ENCODE assay signal across 24 mouse cellular contexts in the genomic region with DNA sequence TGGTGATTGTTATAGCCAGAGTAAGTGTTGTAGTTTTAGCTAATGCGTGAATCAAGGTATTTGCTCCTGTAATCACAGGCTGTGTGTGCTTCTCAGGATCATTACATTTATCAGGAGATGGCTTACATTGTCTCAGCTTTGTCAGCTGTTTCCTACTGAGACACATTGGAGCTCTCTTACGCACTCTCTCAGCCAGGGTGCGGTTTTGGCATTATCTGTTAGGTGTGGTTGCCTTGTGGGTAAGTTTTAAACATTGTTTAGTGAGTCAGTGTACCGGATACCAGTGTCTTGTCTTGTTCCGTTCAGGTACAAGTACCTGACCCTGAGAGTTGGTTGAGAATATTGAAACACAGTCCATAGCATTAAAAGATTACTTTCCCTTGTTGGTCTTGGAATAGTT.
"Had no signal": no experiment of that assay in that cellular context is flagged by ENCODE, and none has a peak within 500 bp of the region (broad histone marks: within the 10 kb centered on the region; RNA-seq: fewer than 3 reads in every experiment).

No protein-coding gene starts in this region.

- H3K27ac ChIP-seq: heart, embryonic 13.5 days; heart, embryonic 15.5 days; hindbrain, embryonic 13.5 days; hindbrain, embryonic 15.5 days; hindbrain, postnatal 0 days; kidney, embryonic 15.5 days; kidney, postnatal 0 days; limb, embryonic 12.5 days; liver, embryonic 13.5 days had no signal

- H3K9me3 ChIP-seq: heart, embryonic 13.5 days; heart, embryonic 15.5 days; hindbrain, embryonic 13.5 days; hindbrain, embryonic 15.5 days; kidney, embryonic 15.5 days; limb, embryonic 12.5 days; liver, embryonic 13.5 days had no signal

- H3K27me3 ChIP-seq: heart, embryonic 13.5 days; heart, embryonic 15.5 days; hindbrain, embryonic 13.5 days; hindbrain, embryonic 15.5 days; kidney, embryonic 15.5 days; limb, embryonic 12.5 days; liver, embryonic 13.5 days had no signal

- DNase-seq: gastrocnemius, postnatal 14 days; gastrocnemius, postnatal 36 days; heart, adult 18-20 months; heart, postnatal 14 days; heart, postnatal 36 days; kidney, adult 11 months; kidney, adult 2 months; kidney, adult 9 months; kidney, postnatal 14 days; kidney, postnatal 36 days; layer of hippocampus, adult 9-11 months; layer of hippocampus, postnatal 36 days; left cerebral cortex, postnatal 4 days; liver; liver, embryonic 13.5 days had no signal

- H3K9ac ChIP-seq: heart, embryonic 13.5 days; heart, embryonic 15.5 days; hindbrain, embryonic 13.5 days; hindbrain, embryonic 15.5 days; kidney, embryonic 15.5 days; limb, embryonic 12.5 days; liver, embryonic 13.5 days had no signal

- H3K4me3 ChIP-seq: heart, embryonic 13.5 days; heart, embryonic 15.5 days; hindbrain, embryonic 13.5 days; hindbrain, embryonic 15.5 days; kidney, embryonic 15.5 days; limb, embryonic 12.5 days; liver, embryonic 13.5 days had no signal

- ATAC-seq: hindbrain, postnatal 0 days; intestine, embryonic 16.5 days had no signal
